Mouse (Mus musculus): ENCODE measurements around the gene Rpl28.

DNA sequence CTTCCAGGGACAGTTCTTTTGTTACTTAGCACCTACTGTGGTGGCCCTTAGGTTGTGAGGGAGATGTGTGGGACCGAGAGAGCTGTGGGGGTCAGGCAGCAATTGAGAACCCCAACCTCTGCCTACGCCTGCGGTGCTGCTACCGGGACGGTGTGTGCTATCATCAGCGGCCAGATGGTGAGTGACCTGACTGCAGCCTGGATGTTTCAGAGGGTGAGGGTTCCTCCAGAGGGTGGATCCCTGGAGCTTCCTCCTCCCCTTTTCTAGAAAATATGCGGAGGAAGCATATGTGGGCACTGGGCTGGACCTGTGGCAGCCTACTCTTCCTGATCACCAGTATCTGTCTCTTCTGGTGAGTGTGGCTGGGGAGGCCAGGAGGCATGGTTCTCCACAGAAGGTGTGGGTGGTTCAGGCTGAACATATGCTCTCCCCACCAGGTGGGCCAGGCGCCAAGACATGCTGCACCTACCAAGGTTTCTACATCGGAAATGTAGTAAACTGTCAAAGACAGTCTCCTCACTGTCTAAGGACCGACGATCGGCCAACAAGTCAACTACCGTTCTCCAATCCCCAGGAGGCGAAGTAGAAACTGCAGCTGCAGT is 8.9 kb upstream of the Rpl28 start:
- TF ChIP-seq POLR2A (IDR thresholded peaks at IDR 0.05; ENCODE audit: insufficient read length, low read depth) (no peak), TCF12 (IDR thresholded peaks at IDR 0.05; ENCODE audit: insufficient read depth, poor library complexity, severe bottlenecking) (no peak), REST (IDR thresholded peaks at IDR 0.05; ENCODE audit: insufficient read depth, insufficient read length) (no peak), E2F4 (IDR thresholded peaks at IDR 0.05; ENCODE audit: insufficient read depth) (no peak), CEBPB (IDR thresholded peaks at IDR 0.05; ENCODE audit: insufficient read depth, poor library complexity, severe bottlenecking) (no peak), MYOG (IDR thresholded peaks at IDR 0.05; ENCODE audit: control insufficient read depth in 1 of 3, insufficient read depth in 1 of 3, insufficient read length in 2 of 3, low read depth in 2 of 3) (no peak), MYOD1 (IDR thresholded peaks at IDR 0.05; ENCODE audit: control insufficient read depth in 1 of 3, insufficient read length in 2 of 3, low read depth in 2 of 3) (no peak), SRF (IDR thresholded peaks at IDR 0.05; ENCODE audit: control insufficient read depth, insufficient read length, low read depth) (no peak), MAX (IDR thresholded peaks at IDR 0.05; ENCODE audit: low read depth) (no peak), USF1 (IDR thresholded peaks at IDR 0.05; ENCODE audit: low read depth) (no peak), POLR2AphosphoS2 (IDR thresholded peaks at IDR 0.05; ENCODE audit: insufficient read length, low read depth) (no peak)
